In genomic region chr4:26259230-26260029, GRCm38 (mm10) we compare ENCODE assay signal across 14 mouse cellular contexts.
DNase-seq lines count a peak whose midpoint lies in the region; ATAC-seq and TF ChIP-seq lines count a peak whose summit lies in the region.
"Had no signal": no experiment of that assay in that cellular context is flagged by ENCODE, and none has a peak within 500 bp of the region (broad histone marks: within the 10 kb centered on the region; RNA-seq: fewer than 3 reads in every experiment).

No protein-coding gene starts in this region.

- H3K4me2 ChIP-seq in intestine, embryonic 14.5 days (ENCODE audit: low read length): no peak overlapping the region
- no peak overlapping the region for H3K4me2 ChIP-seq in intestine, postnatal 0 days (replicated peaks; ENCODE audit: low read depth)
- H3K4me2 ChIP-seq in forebrain, postnatal 0 days (ENCODE audit: low read depth): no peak overlapping the region
- H3K4me2 ChIP-seq: embryonic facial prominence, embryonic 12.5 days had no signal

- no peak overlapping the region for H3K4me3 ChIP-seq in intestine, embryonic 14.5 days (ENCODE audit: low read depth, low read length)
- H3K4me3 ChIP-seq in intestine, postnatal 0 days (ENCODE audit: low read depth, low read length): no peak overlapping the region
- H3K4me3 ChIP-seq in forebrain, postnatal 0 days (ENCODE audit: low read depth, low read length): no peak overlapping the region
- H3K4me3 ChIP-seq: embryonic facial prominence, embryonic 12.5 days had no signal

- H3K36me3 ChIP-seq in intestine, embryonic 14.5 days (ENCODE audit: control insufficient read depth, insufficient read depth, low read length): no peaks in the 10 kb centered on the region
- H3K36me3 ChIP-seq in intestine, postnatal 0 days (ENCODE audit: control insufficient read depth, insufficient read depth): no peaks in the 10 kb centered on the region
- no peaks in the 10 kb centered on the region for H3K36me3 ChIP-seq in forebrain, postnatal 0 days (ENCODE audit: insufficient read depth)
- H3K36me3 ChIP-seq: embryonic facial prominence, embryonic 12.5 days; G1E had no signal

- TF ChIP-seq CTCF in intestine, postnatal 0 days (IDR thresholded peaks at IDR 0.05; ENCODE audit: low read depth): no peak
- TF ChIP-seq CTCF in forebrain, postnatal 0 days (IDR thresholded peaks at IDR 0.05; ENCODE audit: low read depth): no peak

- no peak overlapping the region for H3K27ac ChIP-seq in intestine, embryonic 14.5 days (ENCODE audit: low read depth)
- no peak overlapping the region for H3K27ac ChIP-seq in intestine, postnatal 0 days (ENCODE audit: low read depth, low read length)
- no peak overlapping the region for H3K27ac ChIP-seq in forebrain, postnatal 0 days (ENCODE audit: low read depth, low read length)
- H3K27ac ChIP-seq: embryonic facial prominence, embryonic 12.5 days had no signal

- no peaks in the 10 kb centered on the region for H3K4me1 ChIP-seq in intestine, embryonic 14.5 days (replicated peaks; ENCODE audit: control insufficient read depth, insufficient read depth, low read length)
- H3K4me1 ChIP-seq in intestine, postnatal 0 days (replicated peaks; ENCODE audit: control insufficient read depth, insufficient read depth, low read length): no peaks in the 10 kb centered on the region
- H3K4me1 ChIP-seq in forebrain, postnatal 0 days (ENCODE audit: insufficient read depth): no peaks in the 10 kb centered on the region
- H3K4me1 ChIP-seq: embryonic facial prominence, embryonic 12.5 days had no signal

- no peaks in the 10 kb centered on the region for H3K9me3 ChIP-seq in intestine, embryonic 14.5 days (ENCODE audit: control insufficient read depth, low read length)
- H3K9me3 ChIP-seq in intestine, postnatal 0 days (ENCODE audit: control insufficient read depth): no peaks in the 10 kb centered on the region
- no peaks in the 10 kb centered on the region for H3K9me3 ChIP-seq in forebrain, postnatal 0 days (ENCODE audit: low read length)
- H3K9me3 ChIP-seq: embryonic facial prominence, embryonic 12.5 days; G1E had no signal

- ATAC-seq in intestine, embryonic 14.5 days (replicated peaks; ENCODE audit: low FRiP score, low TSS enrichment, low read depth): peak; percentile 60; the same call in 1 of the 2 replicates
- no peak for ATAC-seq in intestine, postnatal 0 days
- peak; percentile 38; the same call in 1 of the 2 replicates for ATAC-seq in forebrain, postnatal 0 days

- no peaks in the 10 kb centered on the region for H3K27me3 ChIP-seq in intestine, embryonic 14.5 days (replicated peaks; ENCODE audit: control insufficient read depth, insufficient read depth, low read length)
- no peaks in the 10 kb centered on the region for H3K27me3 ChIP-seq in intestine, postnatal 0 days (replicated peaks; ENCODE audit: control insufficient read depth, insufficient read depth, low read length)
- H3K27me3 ChIP-seq in forebrain, postnatal 0 days (ENCODE audit: insufficient read depth, low read length): no peaks in the 10 kb centered on the region
- H3K27me3 ChIP-seq: embryonic facial prominence, embryonic 12.5 days had no signal

- DNase-seq in embryo, embryonic 10 days (ENCODE audit: low spot score): peak; percentile 7
- no peak for DNase-seq in embryo, embryonic 9.5 days (ENCODE audit: extremely low spot score)
- no peak for DNase-seq in intestine, embryonic 14.5 days (ENCODE audit: low spot score)
- DNase-seq in Muller cell, postnatal 12 days (ENCODE audit: inconsistent ontology term): peak; percentile 89
- peak; percentile 10 for DNase-seq in forebrain, postnatal 0 days
- no peak for DNase-seq in urinary bladder, adult 2 months (ENCODE audit: low spot score)
- DNase-seq in layer of hippocampus, adult 9-10 months (ENCODE audit: low spot score): no peak
- DNase-seq: cerebellum, adult 9-10 months; kidney, postnatal 25 days; liver; lung, adult 2 months had no signal

- no peak overlapping the region for H3K9ac ChIP-seq in intestine, embryonic 14.5 days (ENCODE audit: low read length)
- no peak overlapping the region for H3K9ac ChIP-seq in intestine, postnatal 0 days (ENCODE audit: low read depth, low read length)
- H3K9ac ChIP-seq in forebrain, postnatal 0 days: no peak overlapping the region
- H3K9ac ChIP-seq: embryonic facial prominence, embryonic 12.5 days had no signal

- WGBS in intestine, embryonic 14.5 days: 55% methylated on average over 1 of the region's 1 CpGs
- 90% methylated on average over 1 of the region's 1 CpGs for WGBS in intestine, postnatal 0 days
- WGBS in forebrain, postnatal 0 days: 67% methylated on average over 1 of the region's 1 CpGs

Comparison
In these comparisons a context has a peak if more than half of its experiments do, and no peak if none do; other contexts are left out.
1. DNase-seq: peak in embryo, embryonic 10 days (single experiment), Muller cell, postnatal 12 days (single experiment) and forebrain, postnatal 0 days (single experiment); none in embryo, embryonic 9.5 days (single experiment), intestine, embryonic 14.5 days (single experiment), urinary bladder, adult 2 months (single experiment) and layer of hippocampus, adult 9-10 months (single experiment).